Mouse (Mus musculus): ENCODE measurements around the gene Ttc16. TPM values are rescaled to one million over a fixed set of nuclear protein-coding genes. Genes with fewer than 3 reads are reported as not detected.
A peak's percentile ranks its signal among the peaks of the same experiment; 100 is the strongest.

The Ttc16 gene
- total RNA-seq (2021) = under 1 TPM; 0.40 to 0.52 TPM
- long read RNA-seq, experiment 1, partial matches to known transcripts = 0 of 2 reads
- long read RNA-seq, experiment 1, other reads (novel, unspliced or antisense) = 2 of 2 reads
- long read RNA-seq, experiment 2, partial matches to known transcripts = 0 of 2 reads
- long read RNA-seq, experiment 2, other reads (novel, unspliced or antisense) = 1 of 2 reads

DNA sequence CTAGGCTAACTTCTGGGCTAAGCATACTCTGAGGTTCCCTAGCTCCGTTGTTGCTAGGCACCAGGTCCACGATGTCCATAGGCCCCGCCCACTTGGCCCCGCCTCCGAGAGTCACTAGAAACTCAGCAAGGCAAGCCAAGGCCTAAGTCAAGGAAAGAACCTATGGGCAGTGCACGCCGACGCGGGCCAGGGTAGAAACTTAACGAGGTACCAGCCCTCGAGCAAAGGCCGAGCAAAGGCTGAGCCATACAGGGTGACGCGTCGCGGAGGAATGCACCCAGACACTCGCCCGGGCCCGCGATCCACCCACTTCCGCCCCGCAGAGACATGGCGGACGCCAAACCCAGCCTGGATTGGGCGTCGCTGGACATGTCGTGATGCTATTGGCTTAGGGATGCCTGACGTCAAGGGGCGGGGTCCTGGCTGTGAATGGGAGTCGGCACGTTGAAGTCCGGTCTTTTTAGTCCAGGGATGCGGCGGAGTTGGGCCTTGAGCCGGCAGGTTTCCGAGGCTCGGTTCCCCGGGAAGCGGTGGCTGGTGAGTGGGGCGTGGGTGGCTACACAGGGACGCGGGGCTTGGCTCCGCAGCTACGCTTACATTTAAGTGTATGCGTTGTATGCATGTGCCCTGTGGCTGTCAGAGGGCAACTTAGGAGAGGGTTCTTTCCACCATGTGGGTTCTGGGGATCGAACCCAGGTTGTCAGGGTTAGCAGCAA lies at the start of gene Ttc16, which contains the start of gene Ptrh1:
Gene Ttc16, minus strand, starts transcription at position 275 of the 716 bp plus-strand sequence.
Gene Ptrh1, plus strand, starts transcription at position 428 of the 716 bp plus-strand sequence.
- intact Hi-C loops (cut with DNase I) = loop anchor here (5.0 kb wide), 2 partner anchors 137 to 152 kb away; no protein-coding TSS in a partner anchor
- H3K4me3 ChIP-seq = peak within 1 kb of the TSS; percentile 84
- TF ChIP-seq CTCF (IDR thresholded peaks at IDR 0.05) = no peak
- peak within 1 kb of the TSS; percentile 90 for H3K27ac ChIP-seq
- peak; percentile 95 to 96 for DNase-seq (ENCODE audit: extremely low spot score in 1 of 2, low spot score in 2 of 2)

DNA sequence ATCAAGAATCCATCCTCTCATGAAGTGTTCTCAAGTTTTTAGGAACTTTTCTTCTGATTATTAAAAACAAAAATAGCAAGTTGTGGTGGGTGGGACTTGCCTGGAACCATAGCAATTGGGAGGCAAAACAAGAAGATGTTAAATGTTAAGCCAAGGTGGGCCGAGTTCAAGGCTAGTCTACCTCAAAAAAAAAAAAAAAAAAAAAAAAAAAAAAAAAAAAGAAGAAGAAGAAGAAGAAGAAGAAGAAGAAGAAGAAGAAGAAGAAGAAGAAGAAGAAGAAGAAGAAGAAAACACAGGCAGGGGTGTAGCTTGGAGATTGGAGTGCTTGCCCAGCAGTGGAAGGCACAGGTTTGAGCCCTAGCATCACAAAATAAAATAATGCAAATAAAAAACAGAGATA lies 49.3 kb upstream of the Ttc16 start:
- no peak for TF ChIP-seq CTCF (IDR thresholded peaks at IDR 0.05)
- intact Hi-C loops (cut with DNase I) = no loop called here
- no peak for DNase-seq (ENCODE audit: extremely low spot score in 1 of 2, low spot score in 2 of 2)
- Histone ChIP-seq H3K27ac (no peak overlapping the region), H3K4me3 (no peak overlapping the region)

DNA sequence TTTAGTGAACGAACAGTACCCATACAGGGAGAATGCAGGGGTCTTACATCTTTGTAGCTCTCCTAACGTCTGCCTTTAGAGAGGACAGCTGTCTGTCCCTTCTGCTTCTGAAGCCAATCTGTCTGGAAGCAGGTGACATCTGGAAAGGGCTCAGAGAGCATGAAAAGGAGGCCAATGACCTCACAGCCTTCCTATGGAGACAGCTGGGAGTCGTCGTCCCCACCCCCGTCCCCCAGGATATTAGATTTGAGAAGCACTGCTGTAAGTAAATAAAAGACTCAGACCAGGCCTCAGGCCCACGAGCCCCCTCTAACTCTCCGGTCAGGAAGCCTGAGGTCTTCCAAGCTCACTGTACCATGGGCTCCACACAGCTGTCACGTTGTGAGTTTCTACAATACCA lies 48.7 kb upstream of the Ttc16 start:
- TF ChIP-seq CTCF (IDR thresholded peaks at IDR 0.05) = no peak
- H3K27ac ChIP-seq = peak overlapping the region; percentile 53; the same call in 1 of the 2 replicates

DNA sequence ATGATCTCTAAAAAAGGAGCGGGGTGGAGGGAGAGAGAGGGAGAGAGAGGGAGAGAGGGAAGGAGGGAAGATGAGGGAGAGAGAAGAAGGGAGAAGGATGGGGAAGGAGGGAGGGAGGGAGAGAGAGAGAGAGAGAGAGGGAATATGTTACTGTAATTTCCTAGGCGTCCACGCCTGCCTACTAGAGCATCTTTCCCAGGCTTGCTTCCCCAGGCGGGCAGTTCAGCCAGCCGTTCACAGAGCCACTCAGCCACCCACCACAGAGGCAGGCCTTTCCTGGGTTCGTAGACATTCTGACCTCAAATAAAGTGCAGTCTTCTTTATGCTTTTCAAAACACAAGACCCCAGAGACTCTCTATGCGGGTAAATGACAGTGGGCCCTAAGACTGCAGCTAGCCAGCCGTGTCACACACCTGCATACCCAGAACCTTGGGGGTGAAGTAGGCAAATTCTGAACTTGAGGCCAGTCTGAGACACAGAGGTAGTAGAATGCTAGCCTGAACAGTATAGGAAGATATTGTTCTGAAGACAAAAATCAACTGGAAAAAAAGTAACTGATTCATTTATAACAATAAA lies 48.2 kb upstream of the Ttc16 start:
- intact Hi-C loops (cut with DNase I) = no loop called here
- DNase-seq (ENCODE audit: extremely low spot score in 1 of 2, low spot score in 2 of 2) = no peak
- Histone ChIP-seq H3K27ac (peak overlapping the region; percentile 53), H3K4me3 (no peak overlapping the region)
- no peak for TF ChIP-seq CTCF (IDR thresholded peaks at IDR 0.05)

More for the DNA sequence above, 48.7 kb upstream of the Ttc16 start:
- intact Hi-C loops (cut with DNase I) = no loop called here
- H3K4me3 ChIP-seq = no peak overlapping the region
- no peak for DNase-seq (ENCODE audit: extremely low spot score in 1 of 2, low spot score in 2 of 2)

DNA sequence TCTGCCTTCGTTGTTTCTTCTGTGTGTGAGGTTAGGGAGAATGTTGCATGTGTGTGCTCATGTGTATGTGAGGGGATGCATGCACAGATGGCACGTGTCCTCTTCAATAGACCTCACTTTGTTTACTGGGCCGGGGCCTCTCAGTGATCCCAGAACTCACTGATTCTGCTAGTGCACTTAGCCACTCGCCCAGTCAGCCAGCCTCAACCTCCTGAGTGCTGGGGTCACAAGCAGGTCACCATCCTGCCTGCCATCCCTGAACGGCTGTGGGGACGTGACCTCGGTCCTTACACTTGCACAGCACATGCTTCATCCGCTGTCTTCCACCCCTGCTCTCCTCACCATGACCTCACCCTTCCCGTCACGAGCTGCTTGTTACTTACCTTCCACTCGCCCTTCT lies 47.7 kb upstream of the Ttc16 start:
- no peak overlapping the region for H3K4me3 ChIP-seq
- TF ChIP-seq CTCF (IDR thresholded peaks at IDR 0.05) = no peak
- no peak for DNase-seq (ENCODE audit: extremely low spot score in 1 of 2, low spot score in 2 of 2)
- H3K27ac ChIP-seq = peak overlapping the region; percentile 53
- intact Hi-C loops (cut with DNase I) = no loop called here

DNA sequence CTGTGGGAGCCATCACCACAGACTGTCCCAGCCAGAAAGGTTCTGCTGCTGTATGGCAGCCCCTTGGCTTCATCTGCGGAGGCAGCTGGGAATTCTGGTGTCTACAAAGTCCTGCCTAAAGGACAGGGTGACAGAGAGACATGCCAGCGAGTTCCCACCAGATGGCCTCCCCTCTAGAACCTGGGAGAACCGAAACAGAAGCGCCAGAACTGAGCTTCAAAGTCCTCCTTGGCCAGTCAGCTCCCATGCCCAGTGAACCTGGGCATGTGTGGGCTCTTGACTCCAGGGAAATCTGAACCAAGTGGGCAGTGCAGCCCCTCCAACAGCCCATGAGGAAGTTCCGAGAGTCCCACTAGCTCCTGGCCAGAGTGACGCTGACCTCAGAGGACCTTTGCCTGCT lies 47.2 kb upstream of the Ttc16 start:
- H3K4me3 ChIP-seq = no peak overlapping the region
- intact Hi-C loops (cut with DNase I) = no loop called here
- TF ChIP-seq CTCF (IDR thresholded peaks at IDR 0.05) = no peak
- peak overlapping the region; percentile 53; the same call in 1 of the 2 replicates for H3K27ac ChIP-seq
- no peak for DNase-seq (ENCODE audit: extremely low spot score in 1 of 2, low spot score in 2 of 2)

DNA sequence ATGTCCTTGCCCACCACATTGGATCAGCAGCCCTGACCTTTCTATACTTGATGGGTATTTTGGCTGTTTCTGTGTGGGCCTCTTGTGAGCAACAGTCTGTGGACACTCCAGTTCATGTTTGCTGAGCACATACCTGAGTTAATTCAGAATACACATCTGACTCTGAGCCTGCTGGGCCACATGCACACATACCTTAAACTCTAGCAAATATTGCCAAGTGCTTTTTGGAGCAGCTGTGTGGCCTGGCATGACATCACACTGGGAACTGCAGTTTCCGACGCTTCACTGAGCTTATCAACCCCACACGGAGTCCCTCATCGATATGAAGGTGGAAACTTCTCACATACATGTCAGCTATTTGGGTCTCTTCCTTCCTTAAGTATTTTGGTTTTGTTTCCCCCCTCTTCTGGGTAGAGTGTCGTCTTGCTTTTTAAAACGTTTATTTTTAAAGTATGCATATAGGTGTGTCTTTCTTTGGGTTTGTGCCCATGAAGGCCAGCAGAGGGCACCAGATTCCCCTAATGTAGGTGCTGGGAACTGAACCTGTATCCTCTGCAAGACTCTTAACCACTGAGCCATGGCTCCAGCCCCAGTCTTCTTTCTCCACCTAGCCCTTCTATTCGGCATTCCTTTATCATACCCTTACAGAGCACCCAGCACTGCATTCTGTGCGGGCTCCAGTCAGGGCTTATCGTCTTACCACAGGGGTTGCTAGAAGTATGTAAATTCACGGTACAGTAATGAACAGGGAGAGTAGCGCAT lies 45.8 kb upstream of the Ttc16 start:
- no peak for DNase-seq (ENCODE audit: extremely low spot score in 1 of 2, low spot score in 2 of 2)
- Histone ChIP-seq H3K4me3 (no peak overlapping the region), H3K27ac (no peak overlapping the region; the same call in 1 of the 2 replicates)
- intact Hi-C loops (cut with DNase I) = no loop called here
- TF ChIP-seq CTCF (IDR thresholded peaks at IDR 0.05) = peak; percentile 61

DNA sequence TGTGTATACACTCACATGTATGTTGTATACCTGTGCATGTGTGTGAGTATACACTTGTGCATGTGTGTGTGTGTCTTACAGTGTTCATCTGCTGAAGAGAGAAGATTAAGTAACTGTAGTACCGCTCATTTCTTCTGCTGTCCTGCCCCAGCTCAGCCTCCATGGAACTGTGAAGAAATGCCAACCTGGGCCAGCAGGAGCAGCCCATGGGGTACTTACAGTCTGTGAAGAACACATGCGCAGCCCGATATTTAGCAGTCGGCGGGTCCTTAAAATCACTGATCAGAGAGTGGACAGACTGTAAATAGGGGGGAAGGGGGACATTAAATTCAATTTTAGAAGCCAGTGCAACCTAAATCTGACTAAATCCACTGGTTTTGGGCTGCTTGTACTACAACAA lies 42.8 kb upstream of the Ttc16 start:
- intact Hi-C loops (cut with DNase I) = no loop called here
- H3K4me3 ChIP-seq = no peak overlapping the region
- no peak for DNase-seq (ENCODE audit: extremely low spot score in 1 of 2, low spot score in 2 of 2)
- peak overlapping the region; percentile 38 for H3K27ac ChIP-seq
- no peak; the same call in 1 of the 2 replicates for TF ChIP-seq CTCF (IDR thresholded peaks at IDR 0.05)

DNA sequence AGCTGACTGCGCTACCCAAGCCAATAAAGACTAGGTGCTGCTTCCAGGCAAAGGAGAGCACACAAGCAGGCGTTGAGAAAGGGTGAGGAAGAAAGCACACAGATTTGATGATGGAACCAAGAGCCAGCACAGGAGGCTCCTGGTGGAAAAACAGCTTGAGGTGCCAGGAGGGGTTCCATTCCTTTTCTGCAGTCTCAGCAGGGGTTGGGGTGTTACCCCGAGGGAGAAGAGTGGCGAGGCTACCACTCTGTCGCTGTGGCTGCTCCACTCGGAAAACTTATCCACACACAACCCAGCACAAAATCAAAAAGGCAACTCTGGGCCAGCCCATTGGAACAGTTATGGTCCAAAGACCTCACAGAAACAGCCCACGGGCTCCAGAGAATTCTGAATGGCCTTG lies 42.2 kb upstream of the Ttc16 start:
- no peak for TF ChIP-seq CTCF (IDR thresholded peaks at IDR 0.05)
- intact Hi-C loops (cut with DNase I) = loop anchor here (2.0 kb wide), 1 partner anchor 29 kb away; the partner anchor contains the start of gene Stxbp1
- Histone ChIP-seq H3K4me3 (no peak overlapping the region), H3K27ac (peak overlapping the region; percentile 38)
- no peak for DNase-seq (ENCODE audit: extremely low spot score in 1 of 2, low spot score in 2 of 2)

DNA sequence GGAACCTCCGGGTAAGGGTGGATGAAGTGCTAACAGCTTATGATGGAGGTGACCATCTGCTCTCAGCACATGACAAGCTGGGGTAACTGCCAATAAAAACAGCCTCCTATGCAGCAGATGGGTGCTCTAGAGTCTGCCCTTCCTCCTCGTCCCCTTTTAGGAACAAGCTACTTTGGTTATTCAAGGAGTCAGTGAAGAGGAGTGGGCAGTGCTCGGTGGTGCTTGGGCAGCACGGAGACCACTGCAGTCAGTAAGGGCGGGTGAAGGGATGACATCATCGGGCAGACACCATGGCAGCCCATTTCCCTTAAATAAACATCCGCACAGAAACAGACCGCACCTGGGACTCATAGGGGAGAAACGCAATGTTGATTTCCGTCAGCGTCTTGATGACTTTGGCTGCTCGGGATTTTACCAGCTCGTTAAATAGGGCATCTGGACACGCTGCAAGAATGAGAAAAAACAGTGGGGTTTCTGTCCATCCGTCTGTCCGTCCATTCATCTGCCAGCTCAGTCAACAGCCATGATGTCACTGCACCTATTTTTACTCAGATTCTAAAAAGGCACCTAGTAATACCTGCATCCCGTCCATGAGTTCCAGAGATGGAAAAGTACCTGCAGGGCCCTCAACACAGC lies 41.6 kb upstream of the Ttc16 start:
- H3K4me3 ChIP-seq = no peak overlapping the region
- H3K27ac ChIP-seq = peak overlapping the region; percentile 38
- intact Hi-C loops (cut with DNase I) = loop anchor here (2.0 kb wide), 1 partner anchor 30 kb away; the partner anchor contains the start of gene Stxbp1
- peak; percentile 37 to 58 for DNase-seq (ENCODE audit: extremely low spot score in 1 of 2, low spot score in 2 of 2)
- TF ChIP-seq CTCF (IDR thresholded peaks at IDR 0.05) = no peak

DNA sequence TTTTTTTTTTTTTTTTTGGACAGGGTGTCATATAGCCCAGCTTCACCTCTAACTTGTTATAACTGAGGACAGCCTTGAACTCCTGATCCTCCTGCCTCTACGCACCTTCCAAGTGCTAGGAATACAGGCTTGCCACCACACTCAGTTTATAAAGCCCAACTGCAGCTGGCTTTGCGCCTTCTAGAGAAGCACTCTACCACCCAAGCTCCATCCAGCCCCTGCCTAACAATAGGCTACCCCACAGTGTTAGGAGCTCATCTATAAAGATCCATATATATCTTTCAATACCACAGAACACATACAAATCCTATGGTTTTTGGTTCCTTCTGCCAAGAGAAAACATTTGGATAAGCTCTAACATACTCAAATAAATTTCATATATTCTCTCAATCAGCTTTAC lies 41.1 kb upstream of the Ttc16 start:
- Histone ChIP-seq H3K27ac (peak overlapping the region; percentile 68), H3K4me3 (no peak overlapping the region)
- DNase-seq (ENCODE audit: extremely low spot score in 1 of 2, low spot score in 2 of 2) = no peak
- no peak for TF ChIP-seq CTCF (IDR thresholded peaks at IDR 0.05)
- intact Hi-C loops (cut with DNase I) = loop anchor here (2.0 kb wide), 1 partner anchor 30 kb away; the partner anchor contains the start of gene Stxbp1

Measured in left cerebral cortex, adult 2 months (tissue).